Mouse (Mus musculus) embryo, embryonic 10.5 days (tissue): ENCODE data around the gene Itih3.
A peak's percentile ranks its signal among the peaks of the same experiment; 100 is the strongest.

Experiments used
- DNase-seq: peaks from one replicate; pipeline ENCODE4 v3.0.0-alpha.2; 2015; ENCODE audit warnings: low spot score

Itih3 gene

GRCm38 (mm10) chr14:30923375-30924105, at the start of gene Itih3:
Itih3 (minus strand) TSS chr14:30923760.
- no peak for DNase-seq

- no peak for DNase-seq
Observed at GRCm38 (mm10) chr14:30960366-30960765, 36.8 kb upstream of the Itih3 start.

- no peak for DNase-seq
Observed at GRCm38 (mm10) chr14:30959031-30959430, 35.5 kb upstream of the Itih3 start.

- DNase-seq, result no peak
Observed at GRCm38 (mm10) chr14:30958517-30958916, 35.0 kb upstream of the Itih3 start.

GRCm38 (mm10) chr14:30951154-30951825, 27.7 kb upstream of the Itih3 start, which contains the start of gene Nek4:
Nek4 (plus strand) TSS chr14:30951377.
- peak; percentile 98 for DNase-seq

GRCm38 (mm10) chr14:30949986-30950385, 26.4 kb upstream of the Itih3 start:
- no peak for DNase-seq

GRCm38 (mm10) chr14:30944745-30945144, 21.2 kb upstream of the Itih3 start:
- no peak for DNase-seq

- peak; percentile 69 for DNase-seq
Observed at GRCm38 (mm10) chr14:30943860-30944674, 20.5 kb upstream of the Itih3 start.

- DNase-seq, result no peak
Observed at GRCm38 (mm10) chr14:30943038-30943437, 19.5 kb upstream of the Itih3 start, which contains the start of gene Itih1. Itih1 (minus strand) TSS chr14:30943289.

- DNase-seq, result no peak
Observed at GRCm38 (mm10) chr14:30942254-30942653, 18.7 kb upstream of the Itih3 start.

- no peak for DNase-seq
Observed at GRCm38 (mm10) chr14:30933351-30933750, 9.8 kb upstream of the Itih3 start.

- DNase-seq, result no peak
Observed at GRCm38 (mm10) chr14:30930386-30930785, 6.8 kb upstream of the Itih3 start.

GRCm38 (mm10) chr14:30925492-30925891, 1.9 kb upstream of the Itih3 start:
- DNase-seq, result no peak

- peak; percentile 4 for DNase-seq
Observed at GRCm38 (mm10) chr14:30922053-30922670, 1.4 kb downstream of the Itih3 start.

- no peak for DNase-seq
Observed at GRCm38 (mm10) chr14:30916516-30916915, 7.0 kb downstream of the Itih3 start.

- no peak for DNase-seq
Observed at GRCm38 (mm10) chr14:30913404-30913803, 10.2 kb downstream of the Itih3 start.

- DNase-seq, result no peak
Observed at GRCm38 (mm10) chr14:30912641-30913040, 10.9 kb downstream of the Itih3 start.

- no peak for DNase-seq
Observed at GRCm38 (mm10) chr14:30911141-30911540, 12.4 kb downstream of the Itih3 start.

GRCm38 (mm10) chr14:30907814-30908265, 15.7 kb downstream of the Itih3 start:
- no peak for DNase-seq

- DNase-seq, result no peak
Observed at GRCm38 (mm10) chr14:30906001-30906400, 17.6 kb downstream of the Itih3 start.

- DNase-seq, result no peak
Observed at GRCm38 (mm10) chr14:30904307-30904706, 19.3 kb downstream of the Itih3 start.

- DNase-seq, result no peak
Observed at GRCm38 (mm10) chr14:30903036-30903435, 20.5 kb downstream of the Itih3 start.
